Mouse (Mus musculus) testis, adult 2 months (tissue): ENCODE data around the gene Alox12b. TPM values are rescaled to one million over a fixed set of nuclear protein-coding genes. Genes with fewer than 3 reads are reported as not detected.

ENCODE experiments used
- H3K27ac ChIP-seq: fragments of 200-500 bp; 2 replicates; pipeline ENCODE4 v1.5.1; 2012; ENCODE audit warnings: low read depth, low read length; ENCODE audit not compliant: control insufficient read depth, insufficient read depth
- H3K27me3 ChIP-seq: fragments of 200-500 bp; 2 replicates; pipeline ENCODE4 v1.6.1; 2012; ENCODE audit warnings: mild to moderate bottlenecking, low read length, moderate library complexity; ENCODE audit not compliant: control insufficient read depth, insufficient read depth
- H3K36me3 ChIP-seq: fragments of 200-500 bp; 2 replicates; pipeline ENCODE4 v1.6.1; 2012; ENCODE audit warnings: mild to moderate bottlenecking, low read length; ENCODE audit not compliant: control insufficient read depth, insufficient read depth
- H3K4me1 ChIP-seq: fragments of 200-500 bp; 2 replicates; pipeline ENCODE4 v1.6.1; 2012; ENCODE audit warnings: low read length; ENCODE audit not compliant: control insufficient read depth, insufficient read depth
- H3K4me3 ChIP-seq: fragments of 200-500 bp; 2 replicates; pipeline ENCODE4 v1.5.1; 2012; ENCODE audit warnings: low read depth, mild to moderate bottlenecking, low read length, moderate library complexity, mixed read lengths; ENCODE audit not compliant: control insufficient read depth
- CTCF ChIP-seq: fragments of 200-500 bp; IDR thresholded peaks from 2 replicates; pipeline ENCODE4 v1.5.1; 2012; ENCODE audit warnings: low read depth, mild to moderate bottlenecking, inconsistent platforms, low read length, moderate library complexity; ENCODE audit not compliant: control insufficient read depth, insufficient read depth, insufficient replicate concordance
- POLR2A ChIP-seq: fragments of 200-500 bp; IDR thresholded peaks from 2 replicates; pipeline ENCODE4 v1.6.1; 2012; ENCODE audit warnings: low read depth, mild to moderate bottlenecking, inconsistent platforms, low read length, moderate library complexity; ENCODE audit not compliant: control insufficient read depth
- polyA plus RNA-seq: library from polyadenylated mRNA; depleted of rRNA; stranded (reverse); fragments of >200 nt; gene quantifications from 2 replicates; pipeline ENCODE4 v1.2.3, GENCODE M21; 2012

The Alox12b gene
- polyA plus RNA-seq, 1 experiment, result 0.49 TPM

GRCm38 (mm10) chr11:69133923-69134621 is 22.7 kb upstream of the Alox12b start:
- no peaks in the 10 kb centered on the region for H3K36me3 ChIP-seq
- no peaks in the 10 kb centered on the region for H3K27me3 ChIP-seq
- peak overlapping the region; percentile 42 for H3K4me3 ChIP-seq
- H3K27ac ChIP-seq, result no peak overlapping the region
- TF ChIP-seq POLR2A (peak; percentile 21; the same call in 1 of the 2 replicates), CTCF (peak; percentile 2; the same call in 1 of the 2 replicates)
- peaks cover 8% of the 10 kb centered on the region for H3K4me1 ChIP-seq

- peak overlapping the region; percentile 42 for H3K4me3 ChIP-seq
- no peak for TF ChIP-seq CTCF
- TF ChIP-seq POLR2A, result no peak
- no peaks in the 10 kb centered on the region for H3K36me3 ChIP-seq
- no peaks in the 10 kb centered on the region for H3K27me3 ChIP-seq
- peaks cover 8% of the 10 kb centered on the region for H3K4me1 ChIP-seq
- no peak overlapping the region for H3K27ac ChIP-seq
These were observed 22.2 kb upstream of the Alox12b start for GRCm38 (mm10) chr11:69134622-69134968.

GRCm38 (mm10) chr11:69135361-69135760 is 21.4 kb upstream of the Alox12b start:
- Histone ChIP-seq H3K27ac (no peak overlapping the region), H3K4me3 (no peak overlapping the region), H3K27me3 (no peaks in the 10 kb centered on the region), H3K36me3 (no peaks in the 10 kb centered on the region), H3K4me1 (peaks cover 8% of the 10 kb centered on the region)
- TF ChIP-seq CTCF (no peak), POLR2A (no peak)

GRCm38 (mm10) chr11:69147546-69147945 is 9.2 kb upstream of the Alox12b start:
- Histone ChIP-seq H3K36me3 (no peaks in the 10 kb centered on the region), H3K4me1 (no peaks in the 10 kb centered on the region), H3K27ac (peak overlapping the region; percentile 57; the same call in 1 of the 2 replicates), H3K27me3 (no peaks in the 10 kb centered on the region), H3K4me3 (no peak overlapping the region)
- no peak for TF ChIP-seq CTCF
- no peak for TF ChIP-seq POLR2A

GRCm38 (mm10) chr11:69148451-69148960 is 8.3 kb upstream of the Alox12b start:
- 0 out of 2 replicates have a peak overlapping the region, but pooled peaks have one; percentile 2 for H3K27ac ChIP-seq
- H3K4me1 ChIP-seq, result no peaks in the 10 kb centered on the region
- H3K4me3 ChIP-seq, result no peak overlapping the region
- no peaks in the 10 kb centered on the region for H3K36me3 ChIP-seq
- TF ChIP-seq POLR2A (no peak), CTCF (no peak)
- H3K27me3 ChIP-seq, result no peaks in the 10 kb centered on the region

GRCm38 (mm10) chr11:69149728-69150127 is 7.1 kb upstream of the Alox12b start:
- no peaks in the 10 kb centered on the region for H3K36me3 ChIP-seq
- H3K27ac ChIP-seq, result peak overlapping the region; percentile 34; the same call in 1 of the 2 replicates
- H3K4me1 ChIP-seq, result no peaks in the 10 kb centered on the region
- H3K4me3 ChIP-seq, result no peak overlapping the region
- H3K27me3 ChIP-seq, result no peaks in the 10 kb centered on the region
- TF ChIP-seq CTCF, result no peak
- no peak for TF ChIP-seq POLR2A

- H3K36me3 ChIP-seq, result no peaks in the 10 kb centered on the region
- no peak overlapping the region for H3K4me3 ChIP-seq
- H3K27ac ChIP-seq, result no peak overlapping the region
These were observed 6.3 kb upstream of the Alox12b start for GRCm38 (mm10) chr11:69150444-69150843.

GRCm38 (mm10) chr11:69151004-69151403 is 5.8 kb upstream of the Alox12b start:
- Histone ChIP-seq H3K36me3 (no peaks in the 10 kb centered on the region), H3K4me1 (no peaks in the 10 kb centered on the region), H3K27me3 (no peaks in the 10 kb centered on the region), H3K4me3 (no peak overlapping the region), H3K27ac (no peak overlapping the region)
- no peak for TF ChIP-seq CTCF
- TF ChIP-seq POLR2A, result no peak

More at GRCm38 (mm10) chr11:69150444-69150843, 6.3 kb upstream of the Alox12b start:
- Histone ChIP-seq H3K4me1 (no peaks in the 10 kb centered on the region), H3K27me3 (no peaks in the 10 kb centered on the region)
- no peak for TF ChIP-seq POLR2A
- 0 out of 2 replicates have a peak, but pooled peaks have one; percentile 22 for TF ChIP-seq CTCF
